Mouse (Mus musculus) ES-CJ7 (cell line): ENCODE measurements around the gene Fndc11.

Source experiments
- DNase-seq: peaks from one replicate; pipeline ENCODE4 v3.0.0; 2011; ENCODE audit warnings: low read depth, low spot score

The Fndc11 gene

DNA sequence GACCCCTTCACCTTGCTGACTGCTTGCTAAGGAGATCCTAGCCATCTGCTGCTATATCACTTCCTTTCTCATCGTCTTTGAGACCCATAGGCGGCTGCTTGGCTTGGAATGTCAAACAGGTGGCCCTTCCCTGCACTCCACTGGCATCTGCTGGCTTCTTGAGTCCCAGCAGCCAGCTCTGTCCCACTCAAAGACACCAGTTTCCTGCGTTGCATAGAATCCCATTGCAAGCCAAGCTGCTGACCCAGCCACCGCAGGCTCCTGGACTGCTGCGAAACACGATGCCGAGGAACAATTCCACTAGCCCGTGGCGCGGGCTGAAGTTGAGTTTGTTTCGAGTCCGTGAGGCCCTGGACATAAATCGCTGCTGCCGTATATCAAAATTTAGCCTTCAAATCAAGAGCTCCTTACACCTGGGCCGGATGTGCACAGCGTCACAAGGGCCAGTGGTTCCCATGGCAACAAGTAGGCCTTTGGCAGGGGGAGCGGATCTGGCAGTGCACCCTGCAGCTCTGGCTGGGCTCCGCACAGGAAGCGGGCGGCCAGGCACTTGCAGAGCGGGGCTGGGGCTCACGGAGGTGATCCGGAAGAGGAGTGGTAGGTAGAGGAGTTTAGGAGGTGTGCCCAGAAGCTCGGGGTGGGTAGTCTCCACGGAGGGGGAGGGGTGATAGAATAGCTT lies at the start of gene Fndc11:
Gene Fndc11 (plus strand): TSS at position 476 of the 679 bp plus-strand sequence.
- DNase-seq: peak; percentile 93

DNA sequence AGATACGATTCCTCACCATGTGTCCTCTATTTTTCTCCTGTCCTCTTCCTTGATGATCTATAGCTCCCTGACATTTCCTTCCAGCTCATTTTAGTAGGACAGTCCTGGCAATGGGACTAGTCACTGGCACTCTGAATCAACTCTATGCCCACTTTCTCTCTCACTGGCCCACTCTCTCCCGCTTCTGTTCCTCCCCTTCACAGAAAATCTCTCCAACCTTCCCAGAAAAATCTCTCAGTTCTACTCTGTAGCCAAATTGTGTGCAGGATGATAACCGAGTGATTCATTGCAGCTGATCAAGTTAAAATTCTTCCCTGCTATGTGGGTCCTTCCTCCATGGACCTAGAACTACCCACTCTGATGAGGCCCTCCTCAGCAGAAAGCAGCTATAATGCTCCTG lies 45.2 kb upstream of the Fndc11 start:
- DNase-seq: no peak

DNA sequence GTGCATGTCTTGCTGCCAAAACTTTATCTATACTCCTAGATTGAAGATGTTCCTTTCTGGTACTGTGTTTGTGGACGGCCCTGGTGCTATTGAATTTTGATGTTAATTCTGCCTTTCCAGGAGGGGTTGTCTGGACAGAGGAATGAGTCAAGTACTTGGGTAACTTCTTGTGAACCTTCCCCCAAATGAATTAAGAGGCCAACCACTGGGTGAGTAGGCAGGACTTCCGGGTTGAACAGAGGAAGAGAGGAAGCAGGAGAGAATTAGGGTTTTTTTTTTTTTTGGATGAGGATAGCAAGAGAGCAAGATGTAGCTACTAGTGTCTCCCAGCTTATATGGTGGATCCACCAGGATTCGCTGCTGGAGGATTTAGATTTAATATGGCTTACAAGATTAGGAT lies 41.8 kb upstream of the Fndc11 start:
- no peak for DNase-seq

DNA sequence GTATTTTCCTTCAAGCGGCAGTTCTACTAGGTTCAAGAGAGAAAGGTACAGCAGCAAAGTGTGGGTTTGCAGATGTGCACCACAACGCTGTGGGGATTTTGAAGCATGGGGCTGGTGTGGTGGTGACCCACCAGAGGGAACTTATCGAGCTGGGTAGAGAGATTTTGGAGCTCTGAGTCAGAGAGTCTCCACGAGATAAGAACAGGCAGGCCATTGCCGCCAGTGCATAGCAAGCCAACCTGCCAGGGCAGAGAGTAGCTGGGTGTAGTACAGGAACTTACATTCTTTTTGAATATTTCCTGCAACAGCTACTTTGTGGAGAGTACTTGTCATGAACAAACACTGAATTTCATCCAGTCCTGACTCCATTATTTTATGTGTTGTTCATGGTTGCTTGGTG lies 41.3 kb upstream of the Fndc11 start:
- no peak for DNase-seq

DNA sequence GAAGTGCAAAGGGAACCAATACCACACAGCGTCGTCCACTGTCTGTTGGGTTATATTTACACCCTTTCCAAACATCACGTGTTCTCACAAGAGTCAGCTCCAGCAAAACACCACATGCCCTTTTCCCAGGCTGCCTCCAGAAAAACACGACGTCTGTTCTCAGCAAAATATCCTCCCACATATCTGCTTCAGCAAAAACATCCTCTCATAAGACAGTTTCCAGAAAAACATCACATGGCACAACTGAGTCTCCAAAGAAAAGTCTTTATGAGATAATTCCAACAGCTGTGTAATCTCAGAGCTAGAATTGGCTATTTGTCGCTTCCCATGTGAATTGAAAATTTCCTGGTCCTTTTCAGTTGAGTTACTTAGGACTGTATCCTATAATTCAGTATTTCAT lies 38.9 kb upstream of the Fndc11 start:
- no peak for DNase-seq

DNA sequence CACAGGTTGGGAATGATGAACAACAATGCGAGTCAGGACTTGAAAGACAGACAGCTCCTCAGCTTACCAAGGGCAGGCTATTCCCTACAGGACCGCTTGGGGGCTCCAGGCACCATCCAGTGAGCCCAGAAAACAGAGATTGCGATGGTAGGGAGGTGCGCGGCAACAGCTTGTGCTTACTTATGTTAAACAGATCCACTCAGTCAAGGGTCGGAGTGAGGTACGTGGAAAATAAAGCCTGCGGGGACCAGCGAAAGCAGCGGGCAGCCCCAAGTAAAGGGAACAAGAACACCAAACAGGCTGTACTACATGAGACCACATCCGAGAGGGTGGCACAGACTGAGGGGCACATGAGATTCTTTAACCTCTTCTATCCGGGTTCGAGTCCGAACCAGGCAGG lies 33.2 kb upstream of the Fndc11 start:
- DNase-seq: peak; percentile 94

DNA sequence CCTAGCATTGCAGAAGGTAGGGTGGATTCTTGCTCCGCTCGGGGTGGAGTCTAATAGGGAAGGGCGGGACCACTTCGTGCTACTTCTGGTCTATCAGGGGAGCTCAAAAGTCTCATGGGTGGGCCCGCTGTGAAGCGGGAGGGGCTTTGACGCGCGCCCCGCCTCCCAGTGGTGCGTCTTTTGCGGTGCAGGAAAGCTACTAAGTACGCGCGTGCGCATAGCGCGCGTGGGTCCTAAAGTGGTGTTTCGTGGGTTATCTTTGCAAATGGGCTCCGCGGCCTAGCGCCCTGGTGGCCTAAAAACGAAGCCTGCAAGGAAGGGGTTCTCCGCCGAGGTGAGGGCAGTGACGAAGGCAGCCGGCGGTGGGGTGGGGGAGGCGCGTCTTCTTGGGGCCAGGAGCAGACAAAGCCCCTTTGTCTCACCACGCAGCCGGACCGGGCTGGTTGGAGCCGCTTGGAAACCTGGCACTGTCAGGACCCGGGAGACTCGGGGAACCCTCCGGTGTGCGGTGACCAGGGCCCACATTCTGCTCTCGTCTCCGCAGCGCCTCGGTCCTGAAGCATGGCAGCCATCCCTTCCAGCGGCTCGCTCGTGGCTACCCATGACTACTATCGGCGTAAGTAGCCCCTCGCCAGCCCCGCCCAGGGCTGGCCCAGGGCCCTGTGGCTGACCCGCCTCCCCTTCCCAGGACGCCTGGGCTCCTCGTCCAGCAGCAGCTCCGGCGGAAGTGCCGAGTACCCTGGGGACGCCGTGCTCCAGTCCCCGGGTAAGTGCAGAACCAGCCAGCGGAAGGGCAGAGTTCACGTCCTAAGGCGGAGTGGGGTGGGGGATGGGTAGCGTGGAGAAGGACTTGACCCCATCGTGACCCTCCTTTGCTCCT lies 32.5 kb upstream of the Fndc11 start, which contains the start of gene Ppdpf:
Gene Ppdpf (plus strand): TSS at position 127 of the 880 bp plus-strand sequence.
- peak; percentile 96 for DNase-seq

DNA sequence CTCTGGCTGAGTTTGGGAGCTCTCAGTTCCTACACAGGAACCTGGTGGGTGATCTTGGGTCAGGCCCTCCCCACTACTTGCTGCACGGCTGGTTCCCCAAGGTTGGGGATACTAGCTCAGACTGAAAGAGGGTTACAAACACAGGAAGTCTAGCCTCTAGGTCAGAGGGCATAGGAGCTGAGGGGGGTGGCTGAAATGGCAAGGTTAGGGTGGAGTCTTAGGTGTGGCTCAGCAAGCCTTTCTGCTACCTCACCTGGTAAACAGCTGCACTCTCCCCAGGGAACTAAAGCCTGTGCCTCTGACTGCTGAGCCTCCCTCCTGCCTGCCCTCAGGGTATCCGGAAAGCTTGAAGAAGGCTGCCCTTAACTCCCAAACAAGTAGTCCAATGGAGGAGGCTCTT lies 31.1 kb upstream of the Fndc11 start:
- DNase-seq: peak; percentile 93

DNA sequence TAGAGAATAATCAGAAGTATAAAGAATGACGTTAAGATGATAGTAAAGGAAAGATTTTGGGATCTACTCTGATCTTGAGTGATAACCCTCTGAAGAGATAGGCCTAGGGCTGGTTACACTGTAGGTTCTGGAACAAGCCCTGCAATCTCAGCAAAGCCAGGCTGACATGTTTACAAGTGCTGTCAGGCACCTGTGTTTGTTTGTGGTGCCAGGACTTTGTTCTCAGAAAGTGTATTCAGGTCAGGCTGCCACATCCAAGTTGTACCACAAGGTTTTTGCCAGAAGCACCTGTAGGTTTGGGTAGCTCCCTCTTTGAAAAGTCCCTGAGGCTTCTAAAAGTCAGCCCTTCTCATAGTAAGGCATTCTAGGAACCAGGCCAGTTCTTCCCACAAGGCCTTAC lies 30.5 kb upstream of the Fndc11 start:
- DNase-seq: no peak

DNA sequence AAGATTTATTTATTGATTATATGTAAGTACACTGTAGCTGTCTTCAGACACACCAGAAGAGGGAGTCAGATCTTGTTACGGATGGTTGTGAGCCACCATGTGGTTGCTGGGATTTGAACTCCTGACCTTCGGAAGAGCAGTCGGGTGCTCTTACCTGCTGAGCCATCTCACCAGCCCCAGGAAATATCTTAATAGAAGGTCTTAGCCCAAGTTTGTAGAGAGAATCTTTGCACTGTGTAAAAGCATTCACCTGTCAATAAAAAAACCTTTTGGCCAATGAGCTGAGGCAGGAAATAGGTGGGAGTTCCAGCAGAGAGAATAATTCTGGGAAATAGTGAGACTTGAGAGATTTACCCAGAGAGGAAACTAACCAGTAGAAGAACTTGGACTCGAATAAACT lies 28.4 kb upstream of the Fndc11 start:
- peak; percentile 27 for DNase-seq

DNA sequence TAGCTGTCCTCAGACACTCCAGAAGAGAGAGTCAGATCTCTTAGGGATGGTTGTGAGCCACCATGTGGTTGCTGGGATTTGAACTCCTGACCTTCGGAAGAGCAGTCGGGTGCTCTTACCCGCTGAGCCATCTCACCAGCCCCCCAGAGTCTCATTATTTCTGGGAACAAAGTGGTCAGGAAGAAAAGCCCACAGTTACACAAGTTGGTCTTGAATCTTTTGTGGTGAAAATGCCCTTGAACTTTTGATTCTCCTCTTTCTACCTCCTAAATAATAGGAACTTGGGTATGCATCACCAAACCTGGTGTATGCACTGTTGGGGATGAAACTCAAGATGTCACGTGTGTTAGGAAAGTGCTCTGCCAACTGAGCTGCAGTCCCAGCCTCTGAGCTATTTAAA lies 27.9 kb upstream of the Fndc11 start:
- no peak for DNase-seq

DNA sequence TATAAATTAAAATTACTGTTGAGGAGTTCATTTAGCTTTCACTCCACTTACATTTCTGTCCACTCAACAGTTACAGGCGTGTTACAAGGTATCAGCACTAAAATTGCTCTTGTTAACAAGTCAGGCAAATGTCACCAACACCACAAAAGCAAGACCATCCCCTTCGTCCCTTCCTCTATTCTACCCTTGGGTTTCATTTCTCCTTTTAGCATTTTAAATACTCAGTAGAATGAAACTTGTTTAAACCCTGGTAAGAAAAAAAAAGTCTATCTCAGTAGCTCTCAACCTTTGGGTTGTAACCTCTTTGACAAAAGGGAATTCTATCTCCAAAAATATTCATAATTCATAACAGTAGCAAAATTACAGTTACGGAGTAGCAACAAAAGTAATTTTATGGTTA lies 26.8 kb upstream of the Fndc11 start:
- no peak for DNase-seq

DNA sequence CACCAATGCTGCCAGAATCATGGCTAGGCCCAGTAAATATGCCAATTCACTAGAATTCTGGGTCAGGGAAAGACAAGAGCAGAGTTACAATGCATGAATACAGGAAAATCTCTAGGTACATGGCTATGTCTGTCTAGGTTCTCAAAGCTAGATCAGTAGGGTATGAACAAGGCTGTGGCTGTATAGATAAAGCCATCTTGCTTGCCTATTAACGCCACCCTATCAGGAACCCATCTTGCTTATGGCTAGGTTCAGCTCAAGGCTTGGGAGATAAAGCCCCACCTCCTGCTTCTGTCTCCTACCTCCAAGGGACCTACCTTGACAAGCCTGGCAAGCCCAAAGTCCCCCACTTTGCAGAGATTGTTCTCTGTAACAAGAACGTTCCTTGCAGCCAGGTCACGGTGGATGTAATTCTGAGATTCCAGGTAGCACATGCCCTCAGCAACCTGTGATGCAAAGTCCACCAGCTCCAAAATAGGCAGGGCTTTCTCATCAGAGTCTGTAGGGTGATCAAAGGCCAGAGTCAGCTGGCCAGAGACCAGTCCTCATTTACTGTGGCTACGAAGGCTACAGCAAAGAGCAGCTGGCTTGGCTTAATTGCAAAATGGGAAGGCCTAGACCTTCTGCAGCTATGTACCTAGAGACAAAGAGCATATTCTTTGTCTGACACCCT lies 23.0 kb upstream of the Fndc11 start:
- DNase-seq: no peak

DNA sequence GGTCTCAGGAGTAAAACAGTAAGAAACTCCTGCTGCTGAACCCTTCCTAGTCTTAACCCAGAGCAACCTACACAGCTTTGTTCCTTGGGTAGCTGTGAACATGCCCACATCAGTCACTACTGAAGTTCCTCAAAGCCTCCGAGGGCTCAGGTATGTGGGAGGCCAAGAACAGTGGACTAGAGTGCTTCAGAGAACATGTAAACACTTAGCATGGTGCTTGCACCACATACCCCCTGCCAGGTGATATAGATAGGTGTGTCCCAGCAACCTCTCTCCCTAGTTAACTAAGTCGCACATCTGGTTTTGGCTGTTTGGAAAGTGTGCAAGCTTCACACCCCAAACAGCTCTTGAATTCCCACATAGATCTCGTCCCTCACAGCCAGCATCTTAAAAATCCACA lies 18.2 kb upstream of the Fndc11 start:
- no peak for DNase-seq

DNA sequence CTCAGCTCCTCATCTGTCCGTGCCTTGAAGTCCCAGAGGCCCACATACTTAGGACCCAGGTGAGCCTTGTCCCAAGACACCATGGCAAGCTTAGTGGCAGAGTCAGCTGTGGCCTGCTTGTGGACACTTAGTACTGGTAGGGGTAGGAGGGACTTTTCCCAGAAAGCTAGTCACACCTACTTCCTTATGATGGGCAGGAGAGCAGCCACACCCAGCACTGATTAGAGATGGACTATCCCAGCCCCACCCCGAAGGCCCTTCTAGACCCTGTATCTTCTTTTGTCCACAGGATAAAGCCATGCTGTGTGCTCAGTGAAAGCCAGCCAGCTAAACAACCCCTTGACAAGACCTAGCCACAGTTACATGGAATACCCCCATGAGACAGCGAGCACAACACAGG lies 17.4 kb upstream of the Fndc11 start, which contains the start of gene Ptk6:
Gene Ptk6 (minus strand): TSS at position 368 of the 400 bp plus-strand sequence.
- DNase-seq: no peak

DNA sequence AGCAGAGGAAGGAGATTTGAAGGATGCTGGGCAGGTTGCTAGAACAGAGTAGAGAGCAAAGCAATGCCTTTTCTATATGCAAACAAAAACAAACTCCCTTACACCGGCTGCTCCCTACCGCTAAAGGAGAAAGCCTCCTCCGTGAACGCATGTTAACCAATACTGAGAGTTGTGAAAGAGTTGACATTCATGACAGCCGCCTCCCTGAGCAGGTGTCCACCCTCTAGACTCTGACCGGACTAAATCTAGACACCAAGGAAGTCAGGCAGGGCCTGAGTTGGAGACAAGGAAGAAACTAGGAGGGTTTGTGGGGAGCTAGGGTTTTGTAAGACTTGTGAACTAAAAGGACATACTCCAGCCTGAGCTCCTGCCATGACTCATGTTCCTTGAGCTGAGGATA lies 16.9 kb upstream of the Fndc11 start:
- DNase-seq: no peak

DNA sequence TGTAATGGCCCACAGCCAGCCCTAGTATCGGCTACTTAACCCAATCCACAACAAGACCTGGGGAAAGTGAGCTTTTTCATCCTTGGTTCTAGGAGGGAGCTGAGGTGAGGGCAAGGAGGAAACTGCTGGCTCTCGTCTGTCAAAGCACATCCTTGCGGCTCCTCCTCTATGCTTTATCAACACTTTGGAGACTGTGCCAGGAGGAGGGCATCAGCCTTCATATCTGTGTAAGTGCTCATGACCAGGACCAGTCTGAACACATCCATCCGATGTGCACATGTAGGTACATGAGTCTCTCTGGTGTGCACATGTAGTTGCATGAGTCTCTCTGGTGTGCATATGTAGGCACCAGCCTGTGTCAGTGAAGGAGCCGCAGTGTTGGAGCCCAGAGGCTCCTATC lies 14.1 kb upstream of the Fndc11 start:
- DNase-seq: no peak

DNA sequence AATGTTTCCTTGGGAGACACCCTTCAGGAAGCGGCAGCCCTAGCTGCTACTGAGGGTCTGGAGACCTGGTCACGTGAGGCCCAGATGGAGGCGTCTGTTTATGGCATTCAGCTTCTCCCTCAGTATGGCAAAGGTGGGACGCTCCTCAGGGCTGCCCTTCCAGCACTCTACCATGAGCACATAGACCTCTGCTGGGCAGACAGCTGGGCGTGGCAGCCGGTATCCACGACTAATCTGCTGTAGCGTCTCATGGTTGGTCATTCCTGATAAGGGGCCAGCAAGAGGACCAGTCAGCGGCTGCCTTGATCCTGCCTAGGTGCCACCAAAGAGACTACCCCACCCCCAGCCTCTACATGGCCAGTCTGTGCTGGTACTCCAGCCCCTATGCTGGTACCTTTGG lies 13.7 kb upstream of the Fndc11 start:
- no peak for DNase-seq

DNA sequence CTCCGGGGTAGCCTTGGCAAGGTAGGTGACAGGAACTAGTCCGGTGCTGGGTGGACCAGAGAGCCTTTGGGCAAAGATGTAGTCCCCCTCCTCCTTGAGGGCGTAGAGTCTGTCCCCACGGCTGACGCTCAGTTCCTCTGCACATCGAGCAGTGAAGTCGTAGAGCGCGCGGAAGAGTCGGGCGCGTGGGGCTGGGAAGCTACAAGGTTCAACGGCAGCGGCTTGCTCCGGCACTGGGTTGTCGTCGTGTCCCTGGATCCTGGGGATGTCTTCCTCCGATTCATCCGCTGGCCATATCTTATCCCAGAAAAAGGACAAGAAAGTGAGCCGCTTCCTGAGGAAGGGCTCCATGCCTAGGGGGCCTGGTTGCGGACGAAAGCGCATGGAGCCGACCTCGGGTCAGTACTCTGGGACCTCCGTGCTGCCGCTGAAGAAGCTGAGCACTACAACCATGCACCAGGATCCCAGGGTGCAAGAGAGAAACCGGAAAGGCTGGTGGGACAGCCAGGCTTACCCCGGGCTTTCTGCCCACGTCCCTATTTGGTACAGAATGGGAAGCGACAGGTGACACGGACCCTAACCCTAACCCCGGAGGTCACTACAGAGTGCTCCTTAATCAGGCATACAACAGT lies 7.3 kb upstream of the Fndc11 start:
- no peak for DNase-seq

DNA sequence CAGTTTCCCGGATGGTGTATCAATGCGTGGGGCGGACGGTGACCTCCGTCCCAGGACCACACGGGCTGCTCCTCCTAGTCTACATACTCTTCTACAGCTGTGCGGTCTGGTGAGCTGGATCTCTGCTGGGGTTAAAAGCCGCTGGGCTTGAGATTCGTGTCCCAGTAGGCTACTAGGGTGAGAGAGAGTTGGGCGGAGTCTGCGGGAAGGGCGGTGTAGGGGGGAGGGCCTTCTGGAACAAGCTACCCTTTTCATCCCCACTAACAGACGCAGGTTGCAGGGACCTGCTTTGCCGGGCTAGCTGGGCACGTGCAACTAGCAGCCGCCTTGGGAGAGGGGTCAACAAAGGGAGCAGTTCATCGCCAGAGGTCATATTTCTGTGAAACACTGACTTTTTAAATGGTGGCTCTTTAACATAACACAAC lies 6.8 kb upstream of the Fndc11 start, which contains the start of gene Srms:
Gene Srms (minus strand): TSS at position 165 of the 425 bp plus-strand sequence.
- peak; percentile 77 for DNase-seq

DNA sequence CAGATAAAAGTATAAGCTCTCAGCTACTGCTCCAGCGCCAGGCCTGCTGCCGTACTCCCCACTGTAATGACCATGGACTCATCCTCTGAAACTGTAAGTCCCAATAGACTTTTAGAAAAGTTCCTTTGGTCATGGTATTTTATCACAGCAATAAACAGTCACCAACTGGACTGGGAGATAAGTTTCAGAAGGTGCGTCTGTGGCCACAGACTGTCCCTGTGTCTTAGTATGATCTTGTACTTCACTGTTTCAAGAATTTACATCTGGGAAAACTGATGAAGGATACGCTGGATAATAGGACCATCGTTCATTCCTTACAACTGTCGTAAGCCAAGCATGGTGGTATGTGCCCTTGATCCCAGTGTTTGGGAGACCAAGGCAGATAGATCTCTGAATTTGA lies 3.8 kb upstream of the Fndc11 start:
- DNase-seq: no peak
